Mouse (Mus musculus): ENCODE results near the gene Pam16.

- TF ChIP-seq POLR2A (IDR thresholded peaks at IDR 0.05; ENCODE audit: insufficient read depth, low read depth, low read length) (no peak), CTCF (IDR thresholded peaks at IDR 0.05; ENCODE audit: insufficient read depth, low read depth, low read length) (no peak)
Measured at GRCm38 (mm10) chr16:4665726-4666125, 40.9 kb upstream of the Pam16 start.
